Mouse (Mus musculus): Measurements from ENCODE around the gene Mettl8. TPM values are rescaled to one million over a fixed set of nuclear protein-coding genes. Genes with fewer than 3 reads are reported as not detected.

Gene Mettl8
- 10 to 100 TPM; 14.0 to 16.4 TPM for total RNA-seq (2021)

- intact Hi-C loops (cut with DNase I): no loop called here
- peak; percentile 87 to 90 for DNase-seq (ENCODE audit: low spot score in 2 of 2)
Observed at GRCm38 (mm10) chr2:71055300-71056114, at the start of gene Mettl8, which contains the start of gene Dcaf17. Gene Mettl8 (minus strand): TSS chr2:71055583. Gene Dcaf17 (plus strand): TSS chr2:71055328.

- no peak for DNase-seq (ENCODE audit: low spot score in 2 of 2)
- intact Hi-C loops (cut with DNase I): no loop called here
Observed at GRCm38 (mm10) chr2:71104696-71105095, 49.3 kb upstream of the Mettl8 start.

- intact Hi-C loops (cut with DNase I): no loop called here
- DNase-seq (ENCODE audit: low spot score in 2 of 2): no peak
Observed at GRCm38 (mm10) chr2:71103292-71103680, 47.9 kb upstream of the Mettl8 start.

GRCm38 (mm10) chr2:71102621-71103291 lies 47.4 kb upstream of the Mettl8 start:
- DNase-seq (ENCODE audit: low spot score in 2 of 2): no peak
- intact Hi-C loops (cut with DNase I): no loop called here

GRCm38 (mm10) chr2:71096170-71096569 lies 40.8 kb upstream of the Mettl8 start:
- intact Hi-C loops (cut with DNase I): no loop called here
- DNase-seq (ENCODE audit: low spot score in 2 of 2): no peak

GRCm38 (mm10) chr2:71090660-71091445 lies 35.5 kb upstream of the Mettl8 start:
- intact Hi-C loops (cut with DNase I): no loop called here
- no peak for DNase-seq (ENCODE audit: low spot score in 2 of 2)

GRCm38 (mm10) chr2:71089766-71090165 lies 34.4 kb upstream of the Mettl8 start:
- intact Hi-C loops (cut with DNase I): no loop called here
- no peak for DNase-seq (ENCODE audit: low spot score in 2 of 2)

- intact Hi-C loops (cut with DNase I): no loop called here
- no peak for DNase-seq (ENCODE audit: low spot score in 2 of 2)
Observed at GRCm38 (mm10) chr2:71083454-71084193, 28.2 kb upstream of the Mettl8 start.

- peak in 1 of 2 experiments; percentile 9 for DNase-seq (ENCODE audit: low spot score in 2 of 2)
- intact Hi-C loops (cut with DNase I): no loop called here
Observed at GRCm38 (mm10) chr2:71082416-71082815, 27.0 kb upstream of the Mettl8 start.

GRCm38 (mm10) chr2:71073828-71074227 lies 18.4 kb upstream of the Mettl8 start:
- intact Hi-C loops (cut with DNase I): no loop called here
- no peak for DNase-seq (ENCODE audit: low spot score in 2 of 2)

GRCm38 (mm10) chr2:71073330-71073729 lies 17.9 kb upstream of the Mettl8 start:
- DNase-seq (ENCODE audit: low spot score in 2 of 2): no peak
- intact Hi-C loops (cut with DNase I): no loop called here

- DNase-seq (ENCODE audit: low spot score in 2 of 2): no peak
- intact Hi-C loops (cut with DNase I): no loop called here
Observed at GRCm38 (mm10) chr2:71071601-71072000, 16.2 kb upstream of the Mettl8 start.

GRCm38 (mm10) chr2:71056115-71056835 lies 892 bp upstream of the Mettl8 start:
- intact Hi-C loops (cut with DNase I): no loop called here
- no peak for DNase-seq (ENCODE audit: low spot score in 2 of 2)

- intact Hi-C loops (cut with DNase I): no loop called here
- no peak for DNase-seq (ENCODE audit: low spot score in 2 of 2)
Observed at GRCm38 (mm10) chr2:71054716-71055115, 667 bp downstream of the Mettl8 start.

GRCm38 (mm10) chr2:71050511-71050910 lies 4.9 kb downstream of the Mettl8 start:
- DNase-seq (ENCODE audit: low spot score in 2 of 2): no peak
- intact Hi-C loops (cut with DNase I): no loop called here

- intact Hi-C loops (cut with DNase I): no loop called here
Observed at GRCm38 (mm10) chr2:71048896-71049295, 6.5 kb downstream of the Mettl8 start.

GRCm38 (mm10) chr2:71046751-71047320 lies 8.5 kb downstream of the Mettl8 start:
- DNase-seq (ENCODE audit: low spot score in 2 of 2): no peak
- intact Hi-C loops (cut with DNase I): no loop called here

More at GRCm38 (mm10) chr2:71048896-71049295, 6.5 kb downstream of the Mettl8 start:
- DNase-seq (ENCODE audit: low spot score in 2 of 2): no peak

- no peak for DNase-seq (ENCODE audit: low spot score in 2 of 2)
- intact Hi-C loops (cut with DNase I): no loop called here
Observed at GRCm38 (mm10) chr2:71046151-71046550, 9.2 kb downstream of the Mettl8 start.
